Mouse (Mus musculus): ENCODE data around the gene Map7d1.

Map7d1 gene

GRCm38 (mm10) chr4:126269292-126269691 lies 13.1 kb upstream of the Map7d1 start:
- no peak for DNase-seq (ENCODE audit: low read depth)

- peak; percentile 99 for DNase-seq (ENCODE audit: low read depth)
These were observed 6.1 kb upstream of the Map7d1 start, which contains the start of gene Trappc3 for GRCm38 (mm10) chr4:126262119-126262807. TSS of gene Trappc3 (plus strand) at chr4:126262325.

- DNase-seq (ENCODE audit: low read depth), result no peak
These were observed 5.5 kb upstream of the Map7d1 start for GRCm38 (mm10) chr4:126261675-126262074.

- peak; percentile 93 for DNase-seq (ENCODE audit: low read depth)
These were observed 5.1 kb upstream of the Map7d1 start for GRCm38 (mm10) chr4:126261266-126261665.

GRCm38 (mm10) chr4:126260520-126261201 lies 4.5 kb upstream of the Map7d1 start:
- DNase-seq (ENCODE audit: low read depth), result peak; percentile 95

GRCm38 (mm10) chr4:126259523-126260160 lies 3.5 kb upstream of the Map7d1 start:
- DNase-seq (ENCODE audit: low read depth), result no peak

GRCm38 (mm10) chr4:126259063-126259462 lies 2.9 kb upstream of the Map7d1 start:
- no peak for DNase-seq (ENCODE audit: low read depth)

- no peak for DNase-seq (ENCODE audit: low read depth)
These were observed 1.1 kb upstream of the Map7d1 start for GRCm38 (mm10) chr4:126256967-126257881.

GRCm38 (mm10) chr4:126255113-126256001 lies 786 bp downstream of the Map7d1 start:
- no peak for DNase-seq (ENCODE audit: low read depth)

GRCm38 (mm10) chr4:126254315-126255112 lies 1.6 kb downstream of the Map7d1 start:
- no peak for DNase-seq (ENCODE audit: low read depth)

- DNase-seq (ENCODE audit: low read depth), result no peak
These were observed 2.4 kb downstream of the Map7d1 start for GRCm38 (mm10) chr4:126253637-126254272.

- DNase-seq (ENCODE audit: low read depth), result no peak
These were observed 3.5 kb downstream of the Map7d1 start for GRCm38 (mm10) chr4:126252411-126253237.

- DNase-seq (ENCODE audit: low read depth), result no peak
These were observed 4.4 kb downstream of the Map7d1 start for GRCm38 (mm10) chr4:126251655-126252254.

GRCm38 (mm10) chr4:126250659-126251058 lies 5.5 kb downstream of the Map7d1 start:
- no peak for DNase-seq (ENCODE audit: low read depth)

- no peak for DNase-seq (ENCODE audit: low read depth)
These were observed 7.8 kb downstream of the Map7d1 start for GRCm38 (mm10) chr4:126248261-126248868.

GRCm38 (mm10) chr4:126246202-126246889 lies 9.8 kb downstream of the Map7d1 start:
- DNase-seq (ENCODE audit: low read depth), result no peak

GRCm38 (mm10) chr4:126242510-126242909 lies 13.6 kb downstream of the Map7d1 start:
- no peak for DNase-seq (ENCODE audit: low read depth)
